Comparison of ENCODE assay signal across 20 mouse cellular contexts in genomic region chr3:51092079-51093028, GRCm38 (mm10).
DNase-seq lines count a peak whose midpoint lies in the region; ATAC-seq and TF ChIP-seq lines count a peak whose summit lies in the region.
"Had no signal": no experiment of that assay in that cellular context is flagged by ENCODE, and none has a peak within 500 bp of the region (broad histone marks: within the 10 kb centered on the region; RNA-seq: fewer than 3 reads in every experiment).

No protein-coding gene starts in this region.

- ATAC-seq in kidney, embryonic 14.5 days (ENCODE audit: low FRiP score, low TSS enrichment): peak; percentile 71; the same call in 1 of the 2 replicates
- ATAC-seq in Patski: peak; percentile 5
- ATAC-seq: activated CD4-positive, CD25-positive, alpha-beta regulatory T cell, adult 4 months; forebrain, embryonic 13.5 days; hindbrain, embryonic 16.5 days had no signal

- H3K4me2 ChIP-seq in kidney, embryonic 14.5 days (replicated peaks; ENCODE audit: low read depth, low read length): no peak overlapping the region
- H3K4me2 ChIP-seq: forebrain, embryonic 13.5 days; liver, embryonic 11.5 days; midbrain, embryonic 11.5 days; neural tube, embryonic 13.5 days had no signal

- no peak overlapping the region for H3K4me3 ChIP-seq in kidney, embryonic 14.5 days (ENCODE audit: low read length)
- H3K4me3 ChIP-seq: embryonic facial prominence, embryonic 10.5 days; forebrain, embryonic 13.5 days; heart, embryonic 10.5 days; limb, embryonic 10.5 days; neural tube, embryonic 13.5 days had no signal

- CTCF ChIA-PET in Patski (lab: Charles Lee): no interaction called here

- DNase-seq in kidney, postnatal 4 days: no peak
- DNase-seq in urinary bladder, postnatal 14 days (ENCODE audit: low spot score): peak; percentile 35
- DNase-seq in urinary bladder, adult 2 months (ENCODE audit: low spot score): no peak
- DNase-seq in Patski (ENCODE audit: low read depth, low spot score): no peak
- no peak for DNase-seq in cerebellum, postnatal 10 days
- no peak for DNase-seq in spleen, postnatal 36 days (ENCODE audit: low spot score in 2 of 2)
- DNase-seq: cerebellum, adult 18-20 months; heart, postnatal 36 days; kidney, adult 8-10 months; lung, adult 2 months had no signal

- in situ Hi-C loops in Patski (cut with MboI; ENCODE audit: low pct_unique_long_range_greater_than_20kb): no loop called here

- no peak for TF ChIP-seq CTCF in Patski (IDR thresholded peaks at IDR 0.05)

- no peaks in the 10 kb centered on the region for H3K9me3 ChIP-seq in kidney, embryonic 14.5 days (ENCODE audit: control insufficient read depth, low read length)
- H3K9me3 ChIP-seq: embryonic facial prominence, embryonic 10.5 days; forebrain, embryonic 13.5 days; heart, embryonic 10.5 days; limb, embryonic 10.5 days; neural tube, embryonic 13.5 days had no signal

- H3K27ac ChIP-seq in kidney, embryonic 14.5 days (ENCODE audit: low read depth, low read length): peak overlapping the region; percentile 24; the same call in 1 of the 2 replicates
- H3K27ac ChIP-seq: embryonic facial prominence, embryonic 10.5 days; forebrain, embryonic 13.5 days; heart, embryonic 10.5 days; limb, embryonic 10.5 days; neural tube, embryonic 13.5 days had no signal

- H3K36me3 ChIP-seq in kidney, embryonic 14.5 days (ENCODE audit: control insufficient read depth, insufficient read depth, low read length): no peaks in the 10 kb centered on the region
- H3K36me3 ChIP-seq: embryonic facial prominence, embryonic 10.5 days; heart, embryonic 10.5 days; limb, embryonic 10.5 days; neural tube, embryonic 13.5 days had no signal

- H3K4me1 ChIP-seq in kidney, embryonic 14.5 days (ENCODE audit: control insufficient read depth, insufficient read depth, low read length): peaks cover 9% of the 10 kb centered on the region; the same call in 1 of the 2 replicates

- 54% methylated on average over 12 of the region's 12 CpGs for WGBS in kidney, embryonic 14.5 days

- POLR2A ChIA-PET in Patski (lab: Charles Lee): no interaction called here

- no peaks in the 10 kb centered on the region for H3K27me3 ChIP-seq in kidney, embryonic 14.5 days (ENCODE audit: control insufficient read depth, insufficient read depth, low read length)
- H3K27me3 ChIP-seq in Patski: no peaks in the 10 kb centered on the region
- H3K27me3 ChIP-seq: forebrain, embryonic 13.5 days; neural tube, embryonic 13.5 days had no signal

- H3K9ac ChIP-seq in kidney, embryonic 14.5 days (ENCODE audit: low read depth, low read length): no peak overlapping the region
- H3K9ac ChIP-seq: forebrain, embryonic 13.5 days; neural tube, embryonic 13.5 days had no signal
